Mouse (Mus musculus): ENCODE measurements around the gene Mocs3.

GRCm38 (mm10) chr2:168191856-168192255 lies 38.6 kb upstream of the Mocs3 start:
- no peak for TF ChIP-seq CTCF (IDR thresholded peaks at IDR 0.05; ENCODE audit: control insufficient read depth, insufficient read depth, low read length)
- TF ChIP-seq POLR2A (IDR thresholded peaks at IDR 0.05; ENCODE audit: borderline replicate concordance, control insufficient read depth, low read depth, low read length): no peak
